8 mouse cellular contexts compared by ENCODE assay signal in genomic region chr1:144002036-144002714, GRCm38 (mm10). TPM values are rescaled to one million over a fixed set of nuclear protein-coding genes. Genes with fewer than 3 reads are reported as not detected.
DNase-seq lines count a peak whose midpoint lies in the region; ATAC-seq lines count a peak whose summit lies in the region.

No protein-coding gene starts in this region.

- H3K4me1 ChIP-seq in heart, embryonic 14.5 days (ENCODE audit: control insufficient read depth in 2 of 2, insufficient read depth in 2 of 2, low read length in 2 of 2) = peaks cover 2 to 3% of the 10 kb centered on the region in 2 experiments; a peak in 2 of 4 replicates
- H3K4me1 ChIP-seq in hindbrain, embryonic 14.5 days (replicated peaks; ENCODE audit: control insufficient read depth, insufficient read depth, low read length) = peaks cover 13% of the 10 kb centered on the region
- H3K4me1 ChIP-seq in midbrain, embryonic 13.5 days (replicated peaks) = peaks cover 45% of the 10 kb centered on the region

- WGBS in heart, embryonic 14.5 days = 83% methylated on average over 6 of the region's 6 CpGs
- WGBS in hindbrain, embryonic 14.5 days = 80% methylated on average over 6 of the region's 6 CpGs
- WGBS in midbrain, embryonic 13.5 days = 91% methylated on average over 6 of the region's 6 CpGs

- no peak for DNase-seq in heart, adult 8-10 months (ENCODE audit: low spot score)
- DNase-seq in adipocyte (ENCODE audit: low spot score) (peak; percentile 39), MN1 (ENCODE audit: low spot score) (no peak)
- no peak for DNase-seq in hindbrain, embryonic 14.5 days (ENCODE audit: low spot score)
- no peak for DNase-seq in left cerebral cortex, adult 11 months (ENCODE audit: low spot score)
- no peak for DNase-seq in spleen, postnatal 10 days (ENCODE audit: low spot score in 2 of 2)

- ATAC-seq in heart, embryonic 14.5 days (ENCODE audit: insufficient number of reproducible peaks, insufficient read depth, low FRiP score, low read depth) = no peak
- ATAC-seq in hindbrain, embryonic 14.5 days (ENCODE audit: low FRiP score) = no peak
- ATAC-seq in midbrain, embryonic 13.5 days = no peak

- H3K4me2 ChIP-seq in heart, embryonic 14.5 days (ENCODE audit: low read length) = peak overlapping the region; percentile 95
- peak overlapping the region; percentile 97 for H3K4me2 ChIP-seq in hindbrain, embryonic 14.5 days (replicated peaks)
- peak overlapping the region; percentile 87 for H3K4me2 ChIP-seq in midbrain, embryonic 13.5 days (replicated peaks)

- peaks cover 16% of the 10 kb centered on the region for H3K36me3 ChIP-seq in heart, embryonic 14.5 days (ENCODE audit: control insufficient read depth, insufficient read depth, low read length)
- H3K36me3 ChIP-seq in hindbrain, embryonic 14.5 days (replicated peaks; ENCODE audit: control insufficient read depth, insufficient read depth) = peaks cover 16% of the 10 kb centered on the region
- H3K36me3 ChIP-seq in midbrain, embryonic 13.5 days = peaks cover 19% of the 10 kb centered on the region

- no peaks in the 10 kb centered on the region for H3K9me3 ChIP-seq in heart, embryonic 14.5 days (ENCODE audit: control insufficient read depth, low read length)
- no peaks in the 10 kb centered on the region for H3K9me3 ChIP-seq in hindbrain, embryonic 14.5 days (ENCODE audit: control insufficient read depth, low read length)
- H3K9me3 ChIP-seq in midbrain, embryonic 13.5 days = no peaks in the 10 kb centered on the region

- H3K27me3 ChIP-seq in heart, embryonic 14.5 days (ENCODE audit: control insufficient read depth, insufficient read depth, low read length) = no peaks in the 10 kb centered on the region
- H3K27me3 ChIP-seq in hindbrain, embryonic 14.5 days (ENCODE audit: control insufficient read depth, insufficient read depth, low read length) = no peaks in the 10 kb centered on the region
- no peaks in the 10 kb centered on the region for H3K27me3 ChIP-seq in midbrain, embryonic 13.5 days

- H3K9ac ChIP-seq in heart, embryonic 14.5 days (ENCODE audit: low read length) = no peak overlapping the region
- H3K9ac ChIP-seq in hindbrain, embryonic 14.5 days = peak overlapping the region; percentile 83; the same call in 1 of the 2 replicates
- peak overlapping the region; percentile 86 for H3K9ac ChIP-seq in midbrain, embryonic 13.5 days (replicated peaks)

- peak overlapping the region in 1 of 2 experiments; percentile 2; a peak in 1 of 4 replicates for H3K4me3 ChIP-seq in heart, embryonic 14.5 days (ENCODE audit: control insufficient read depth in 1 of 2, insufficient read depth in 1 of 2, low read depth in 1 of 2, low read length in 2 of 2)
- H3K4me3 ChIP-seq in hindbrain, embryonic 14.5 days (replicated peaks; ENCODE audit: low read length) = peak overlapping the region; percentile 71
- H3K4me3 ChIP-seq in midbrain, embryonic 13.5 days (replicated peaks) = peak overlapping the region; percentile 83

- no peak overlapping the region for H3K27ac ChIP-seq in heart, embryonic 14.5 days (replicated peaks in 1 of 2; ENCODE audit: control insufficient read depth in 1 of 2, insufficient read depth in 1 of 2, low read depth in 2 of 2, low read length in 2 of 2)
- H3K27ac ChIP-seq in hindbrain, embryonic 14.5 days = no peak overlapping the region
- H3K27ac ChIP-seq in midbrain, embryonic 13.5 days = no peak overlapping the region

RNA-seq across cellular contexts. Expression of gene Rgs2, which starts 1.8 kb away (rescaled TPM):
- 19.8 and 23.6 TPM in 2 replicates for polyA plus RNA-seq in heart, embryonic 14.5 days (2014; fragmentation: Nextera tagmentation; extraction: Ambion mirVana)
- 10 to 100 TPM; 25.2 to 45.9 (median 28.4) TPM for total RNA-seq in heart, adult 8-10 months (2022)
- polyA plus RNA-seq in hindbrain, embryonic 14.5 days (2014; fragmentation: Nextera tagmentation; extraction: Ambion mirVana) = 107 and 112 TPM in 2 replicates
- polyA plus RNA-seq in midbrain, embryonic 13.5 days (2015; fragmentation: Nextera tagmentation; extraction: Ambion mirVana) = 170 and 177 TPM in 2 replicates
